Mouse (Mus musculus) colon, adult 2 months (tissue): ENCODE measurements around the gene Mettl17. TPM values are rescaled to one million over a fixed set of nuclear protein-coding genes. Genes with fewer than 3 reads are reported as not detected.

ENCODE experiments used
- polyA plus RNA-seq: library from polyadenylated mRNA; depleted of rRNA; stranded (reverse); fragments of >200 nt; gene quantifications from 2 replicates; pipeline ENCODE4 v1.2.3, GENCODE M21; 2012; rRNA removed

Mettl17 gene
- 32.3 and 33.9 TPM in 2 replicates for polyA plus RNA-seq

DNA sequence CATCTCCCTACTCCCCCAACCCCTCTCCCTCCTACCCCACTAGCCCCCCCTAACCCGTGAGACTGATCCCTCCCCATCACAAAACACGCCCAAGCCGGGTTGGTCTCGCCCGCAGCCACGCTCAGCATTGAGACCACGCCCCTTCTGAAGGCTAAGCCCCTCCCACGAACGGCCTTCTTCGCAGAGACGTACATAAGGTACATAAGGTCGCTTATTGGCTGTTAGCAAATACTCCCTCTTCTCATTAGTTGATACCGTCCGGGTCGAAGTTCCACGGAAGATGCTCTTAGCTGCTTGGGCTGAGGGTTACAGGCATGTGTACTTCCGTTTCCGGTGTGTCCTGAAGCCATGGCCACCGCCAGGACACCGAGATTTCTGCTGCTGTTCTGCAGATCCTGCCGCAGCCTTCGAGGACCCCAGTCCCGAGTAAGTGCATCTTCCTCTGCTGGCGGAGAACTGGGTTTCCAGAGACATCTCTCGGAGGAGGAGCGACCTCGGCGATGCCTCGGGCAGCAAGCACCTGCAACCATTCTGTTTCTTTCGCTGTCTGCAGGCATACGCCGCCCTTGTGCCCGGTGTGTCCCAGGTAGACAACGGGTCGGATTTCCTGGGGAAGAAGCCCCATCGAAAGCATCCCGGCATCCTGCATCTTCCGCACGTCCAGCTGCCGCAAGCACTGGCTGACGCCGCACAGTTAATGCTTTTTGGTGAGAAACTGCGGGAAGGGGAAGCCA, at the start of gene Mettl17:
TSS of gene Mettl17 (plus strand) at position 245 of the 734 bp plus-strand sequence.

DNA sequence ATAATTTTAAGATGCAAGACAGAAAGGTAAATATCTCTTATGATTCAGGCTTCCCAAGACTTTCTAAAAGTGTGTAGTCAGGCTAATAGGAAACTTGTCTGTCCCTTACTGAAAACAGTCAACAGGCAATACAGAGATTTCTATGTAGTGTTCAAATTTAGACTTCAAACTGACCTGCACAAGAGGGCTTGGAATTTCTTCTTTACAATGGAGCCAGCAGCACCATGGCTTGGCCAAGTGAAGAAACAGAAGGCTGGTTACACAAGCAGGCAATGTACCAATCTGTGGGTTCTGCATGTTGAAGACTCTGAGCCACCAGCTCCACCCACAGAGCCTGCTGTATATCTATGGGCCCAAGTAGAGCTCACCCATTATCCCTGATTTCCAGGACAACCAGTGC, 31.2 kb upstream of the Mettl17 start, which contains the start of gene Ear6:
TSS of gene Ear6 (plus strand) at position 301 of the 400 bp plus-strand sequence.

DNA sequence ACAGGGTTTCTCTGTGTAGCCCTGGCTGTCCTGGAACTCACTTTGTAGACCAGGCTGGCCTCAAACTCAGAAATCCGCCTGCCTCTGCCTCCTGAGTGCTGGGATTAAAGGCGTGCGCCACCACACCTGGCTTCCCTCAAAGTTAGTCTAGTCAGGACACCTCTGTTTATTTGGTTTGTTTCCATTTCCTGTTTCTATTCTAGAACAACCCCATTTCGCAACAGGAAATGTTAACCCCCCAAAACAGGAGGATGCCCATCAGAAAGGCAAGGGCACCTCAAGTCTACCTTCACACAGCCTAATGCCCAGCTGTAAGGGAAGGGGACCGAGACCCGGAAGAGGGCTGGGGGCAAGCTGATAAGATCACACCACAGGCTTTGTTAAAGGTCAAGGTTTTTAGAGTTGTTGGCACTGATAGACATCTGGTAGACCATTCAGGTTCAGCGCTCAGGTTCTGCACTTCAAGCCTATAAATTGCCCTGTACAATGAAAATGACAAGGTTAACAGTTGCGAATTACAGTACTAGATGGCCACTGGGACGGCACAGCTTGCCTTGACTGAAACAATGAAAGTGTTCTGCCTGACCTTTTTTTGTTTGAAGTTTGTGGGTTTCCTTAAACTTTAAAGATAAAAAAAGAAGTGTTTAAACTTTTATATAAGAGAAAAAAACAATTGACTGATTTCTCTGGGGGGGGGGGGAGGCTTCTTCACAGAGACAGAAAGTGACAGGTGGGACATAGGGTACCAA, 7.7 kb downstream of the Mettl17 start, which contains the start of gene Slc39a2:
TSS of gene Slc39a2 (plus strand) at position 699 of the 749 bp plus-strand sequence.

DNA sequence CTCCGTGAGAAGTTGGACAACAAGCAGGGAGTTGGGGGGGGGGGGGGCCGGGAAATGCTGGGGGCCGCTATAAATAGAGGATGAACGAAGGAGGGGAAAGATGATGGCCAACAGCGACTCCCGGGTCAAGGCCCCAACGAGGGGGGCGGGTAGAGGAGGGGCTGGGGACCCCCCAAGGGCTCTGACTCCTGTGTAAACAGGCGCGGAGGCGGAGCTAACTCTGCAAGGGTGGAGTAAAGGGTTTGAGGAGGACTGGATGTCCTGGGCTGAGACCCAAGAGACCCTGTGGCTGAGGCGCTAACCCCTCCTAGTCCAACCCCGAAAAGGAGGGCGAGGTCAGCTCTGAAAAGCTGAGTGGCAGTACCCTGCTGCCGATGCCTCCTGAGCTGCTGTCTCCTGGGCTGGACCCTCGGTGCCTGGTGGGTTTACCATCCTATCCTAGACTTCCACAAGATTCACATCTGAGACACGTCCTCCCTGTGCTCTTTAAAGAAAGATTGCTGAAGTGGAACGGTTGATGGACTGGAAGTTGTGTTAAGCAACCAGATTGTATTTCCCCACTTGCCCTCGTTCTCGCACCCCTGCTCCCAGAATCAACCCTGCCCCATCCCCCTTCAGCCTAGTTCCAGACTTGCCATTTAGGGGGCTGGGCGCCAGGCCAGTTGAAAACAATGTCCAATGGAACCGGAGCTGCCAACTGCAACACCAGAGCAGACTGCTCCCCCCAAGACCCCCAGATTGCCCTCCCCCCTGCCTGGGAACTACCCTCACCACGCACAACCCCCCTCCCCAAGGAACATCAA, 29.5 kb downstream of the Mettl17 start, which contains the start of gene Ndrg2:
TSS of gene Ndrg2 (minus strand) at position 199 of the 803 bp plus-strand sequence.

DNA sequence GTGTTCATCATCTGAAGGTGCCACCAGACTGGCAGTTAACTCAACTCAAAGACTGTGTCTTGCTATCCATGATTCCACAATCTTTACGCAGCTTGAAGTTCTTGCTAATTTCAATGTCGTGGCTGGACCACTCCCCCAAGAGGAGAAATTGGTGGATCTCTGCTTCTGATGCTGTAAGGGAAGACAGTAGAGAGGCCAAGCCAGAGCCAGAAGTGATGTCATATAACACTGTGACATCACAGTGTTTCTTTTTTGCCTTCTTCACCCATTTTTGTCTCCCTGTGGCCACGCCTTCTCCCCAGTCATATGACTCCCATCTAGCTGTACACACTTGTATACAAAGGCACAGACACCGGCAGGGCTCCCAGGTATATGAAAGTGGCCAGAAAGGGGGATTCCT, 33.5 kb downstream of the Mettl17 start, which contains the start of gene Tppp2:
TSS of gene Tppp2 (plus strand) at position 301 of the 400 bp plus-strand sequence.

DNA sequence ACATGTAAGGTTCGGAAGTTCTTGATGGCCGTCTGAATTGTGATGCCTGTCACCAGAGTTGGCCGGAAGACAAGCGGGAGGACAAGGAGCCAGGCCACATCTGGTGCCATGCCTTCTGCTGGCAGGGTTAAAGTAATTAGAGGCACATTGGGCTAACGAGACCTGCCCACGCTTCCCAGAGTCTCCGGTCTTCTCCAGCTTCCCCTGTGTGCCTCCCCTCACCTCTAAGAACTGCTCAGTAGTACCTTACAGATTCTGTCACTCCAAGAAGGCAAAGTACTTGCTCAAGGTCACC, 37.9 kb downstream of the Mettl17 start, which contains the start of gene Rnase13:
TSS of gene Rnase13 (minus strand) at position 203 of the 295 bp plus-strand sequence.

Other genes with a start within 250 kb of the Mettl17 start
- not detected in 2 replicates for gene Gm4181, start 249.2 kb upstream of the Mettl17 start, polyA plus RNA-seq
- not detected in 2 replicates for gene Gm17079, start 189.4 kb upstream of the Mettl17 start, polyA plus RNA-seq
- not detected in 2 replicates for gene Gm5800, start 167.7 kb upstream of the Mettl17 start, polyA plus RNA-seq
- gene Ang4, start 111.3 kb upstream of the Mettl17 start, polyA plus RNA-seq, result 9.3 and 44.7 TPM in 2 replicates
- gene AY358078, start 84.8 kb upstream of the Mettl17 start, polyA plus RNA-seq, result not detected in 2 replicates
- not detected in 2 replicates for gene Ear6, start 31.1 kb upstream of the Mettl17 start, polyA plus RNA-seq
- gene Slc39a2, start 8.0 kb downstream of the Mettl17 start, polyA plus RNA-seq, result 0.81 and 1.2 TPM in 2 replicates
- 357 and 436 TPM in 2 replicates for gene Ndrg2, start 29.3 kb downstream of the Mettl17 start, polyA plus RNA-seq
- gene Tppp2, start 33.6 kb downstream of the Mettl17 start, polyA plus RNA-seq, result not detected in 2 replicates
- not detected in 2 replicates for gene Rnase13, start 37.9 kb downstream of the Mettl17 start, polyA plus RNA-seq
- 60.1 and 67.2 TPM in 2 replicates for gene Arhgef40, start 99.9 kb downstream of the Mettl17 start, polyA plus RNA-seq
- 22.6 and 24.3 TPM in 2 replicates for gene Tmem253, start 130.8 kb downstream of the Mettl17 start, polyA plus RNA-seq
- 109 and 111 TPM in 2 replicates for gene Zfp219, start 135.9 kb downstream of the Mettl17 start, polyA plus RNA-seq
- not detected in 2 replicates for gene Olfr221, start 157.6 kb downstream of the Mettl17 start, polyA plus RNA-seq
- gene Hnrnpc, start 219.2 kb downstream of the Mettl17 start, polyA plus RNA-seq, result 34.3 and 44.8 TPM in 2 replicates
- 0.65 and 4.2 TPM in 2 replicates for gene Rpgrip1, start 225.9 kb downstream of the Mettl17 start, polyA plus RNA-seq